Mouse (Mus musculus) brain, embryonic 14.5 days (tissue): ENCODE results near the gene Fam102b.

Experiments
- CTCF ChIP-seq: fragments of 200-500 bp; IDR thresholded peaks from 2 replicates; pipeline ENCODE4 v1.5.1; 2012; ENCODE audit warnings: inconsistent platforms, mild to moderate bottlenecking, moderate library complexity, borderline replicate concordance; ENCODE audit not compliant: insufficient read depth, insufficient read length; ENCODE audit errors: extremely low read depth
- POLR2A ChIP-seq: fragments of 200-500 bp; IDR thresholded peaks from 2 replicates; pipeline ENCODE4 v1.6.1; 2012; ENCODE audit warnings: mild to moderate bottlenecking, inconsistent platforms, borderline replicate concordance; ENCODE audit not compliant: poor library complexity, insufficient read depth, insufficient read length, severe bottlenecking; ENCODE audit errors: extremely low read depth

DNA sequence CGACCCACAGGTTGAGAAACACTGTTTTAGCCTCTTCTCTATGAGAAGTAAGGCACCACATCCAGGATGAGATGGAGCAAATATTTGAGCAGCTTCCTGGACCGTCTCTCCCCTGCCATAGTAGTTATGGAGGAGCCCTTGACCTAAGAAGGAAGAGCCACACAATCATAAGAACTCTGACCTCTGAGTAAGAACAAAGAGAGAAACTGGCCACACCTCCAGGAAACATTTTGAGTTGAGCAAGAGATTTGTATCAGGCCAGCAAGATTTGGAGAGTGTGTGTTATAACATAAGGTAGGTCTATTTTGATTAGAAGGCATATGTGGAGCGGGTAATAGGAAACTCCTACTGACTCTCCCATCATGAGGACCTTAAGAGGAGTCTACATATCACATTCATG lies 4.2 kb upstream of the Fam102b start:
- TF ChIP-seq POLR2A (no peak), CTCF (no peak)
